Mouse (Mus musculus): ENCODE measurements around the gene Slc25a22.

- TF ChIP-seq CTCF (IDR thresholded peaks at IDR 0.05; ENCODE audit: control insufficient read depth, insufficient read depth, insufficient read length) (no peak), FOSL1 (IDR thresholded peaks at IDR 0.05; ENCODE audit: insufficient read depth, low read length, poor library complexity, severe bottlenecking) (no peak), USF1 (IDR thresholded peaks at IDR 0.05; ENCODE audit: low read depth) (no peak), MYOG (IDR thresholded peaks at IDR 0.05; ENCODE audit: control insufficient read depth, extremely low read depth, insufficient read length) (no peak)
These were observed 4.8 kb downstream of the Slc25a22 start for GRCm38 (mm10) chr7:141432741-141433516.
